Mouse (Mus musculus): ENCODE measurements at regions not wholly inside any gene's neighbourhood (a gene's known extent, or its start where the extent isn't known, plus 50 kb on each side); places are given as distances from the start of the nearest gene placed in this dataset.
A peak's percentile ranks its signal among the peaks of the same experiment; 100 is the strongest.
"Not testable (repeated sequence)": the region's sequence is repeated elsewhere in the genome, so short reads cannot be mapped to it uniquely, and the experiment has no call there.

DNA sequence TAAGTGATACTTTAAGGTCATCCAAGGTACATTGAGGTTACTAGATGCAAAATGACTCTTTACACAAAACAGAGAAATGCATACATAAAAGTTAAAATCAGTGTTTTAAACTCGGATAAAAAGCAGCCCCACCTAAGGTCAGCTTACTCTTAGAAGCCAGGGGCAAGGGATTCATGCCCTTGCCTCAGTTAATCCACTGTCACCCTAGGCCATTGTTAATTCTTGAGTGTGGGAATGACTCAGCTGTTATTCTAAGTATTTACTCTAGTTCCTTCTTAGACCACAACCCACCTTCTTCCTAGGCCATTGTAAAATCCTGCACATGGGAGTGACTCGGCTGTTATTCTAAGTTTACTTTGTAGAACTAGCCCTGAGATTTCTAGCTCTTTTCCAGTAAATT lies 64.1 kb upstream of the Ces1h start:
- DNase-seq (ENCODE audit: low spot score in 2 of 2) = not testable (repeated sequence)

DNA sequence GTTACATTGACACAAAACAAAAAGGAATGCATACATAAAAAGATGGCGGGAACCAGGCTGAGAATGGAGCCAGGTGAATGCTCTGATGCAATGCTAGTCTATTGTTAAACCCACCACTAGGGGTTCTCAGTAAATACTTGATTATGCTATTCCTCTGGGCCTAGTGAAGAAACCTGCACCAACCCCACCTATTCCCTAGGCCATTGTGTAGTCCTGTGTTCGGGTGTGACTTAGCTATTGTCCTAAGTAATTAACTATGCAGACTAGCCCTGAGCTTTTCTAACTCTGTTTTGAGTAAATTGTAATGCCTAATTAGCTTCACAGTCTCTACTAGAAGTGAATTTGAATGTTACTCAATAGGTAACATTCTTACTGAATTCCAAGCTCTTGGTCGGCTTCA lies 62.4 kb upstream of the Ces1h start:
- DNase-seq (ENCODE audit: low spot score in 2 of 2) = no peak

DNA sequence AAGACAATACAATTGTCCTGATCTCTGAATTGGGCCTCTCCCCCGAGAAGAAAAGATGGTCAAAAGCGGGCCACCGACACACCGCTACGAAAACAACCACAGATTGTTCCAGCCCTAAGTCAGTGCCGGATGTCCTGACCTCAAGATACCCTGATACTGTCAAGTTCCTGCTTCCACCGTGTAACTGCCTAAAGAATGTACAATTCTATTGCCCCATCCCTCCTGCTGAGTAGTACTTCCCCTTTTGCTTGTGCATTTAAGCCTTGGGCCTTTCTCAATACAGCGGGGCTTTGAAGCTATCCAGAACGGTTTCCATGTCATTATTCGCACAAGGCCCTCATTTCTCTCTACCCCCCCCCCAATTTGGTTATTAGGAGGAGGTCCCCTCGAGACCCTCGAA lies 57.1 kb upstream of the Ces1h start:
- not testable (repeated sequence) for DNase-seq (ENCODE audit: low spot score in 2 of 2)

DNA sequence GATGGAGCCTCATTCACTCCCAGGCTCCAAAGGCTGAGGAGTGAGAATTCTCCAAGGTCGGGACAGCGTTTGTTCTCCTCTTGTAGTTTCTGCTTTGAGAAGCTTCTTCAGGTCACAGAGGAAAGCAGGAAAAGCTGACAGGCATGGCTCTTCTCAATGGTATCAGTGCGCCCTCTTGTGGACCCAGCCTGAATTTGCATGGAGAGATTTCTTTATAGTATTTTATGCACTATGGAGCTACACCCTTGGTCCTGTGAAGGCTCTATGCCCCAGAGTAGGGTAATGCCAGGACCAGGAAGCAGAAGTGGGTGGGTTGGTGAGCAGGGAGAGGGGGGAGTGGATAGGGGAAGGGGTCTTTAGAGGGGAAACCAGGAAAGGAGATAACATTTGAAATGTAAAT lies 51.1 kb upstream of the Ces1h start:
- DNase-seq (ENCODE audit: low spot score in 2 of 2) = peak in 1 of 2 experiments; percentile 21
